Mouse (Mus musculus) ovary, postnatal 36 days (tissue): ENCODE results near the gene Shank2.

Experiments used
- DNase-seq: peaks from one replicate; pipeline ENCODE4 v3.0.0; 2022; ENCODE audit warnings: low spot score, mixed read lengths

The Shank2 gene

DNA sequence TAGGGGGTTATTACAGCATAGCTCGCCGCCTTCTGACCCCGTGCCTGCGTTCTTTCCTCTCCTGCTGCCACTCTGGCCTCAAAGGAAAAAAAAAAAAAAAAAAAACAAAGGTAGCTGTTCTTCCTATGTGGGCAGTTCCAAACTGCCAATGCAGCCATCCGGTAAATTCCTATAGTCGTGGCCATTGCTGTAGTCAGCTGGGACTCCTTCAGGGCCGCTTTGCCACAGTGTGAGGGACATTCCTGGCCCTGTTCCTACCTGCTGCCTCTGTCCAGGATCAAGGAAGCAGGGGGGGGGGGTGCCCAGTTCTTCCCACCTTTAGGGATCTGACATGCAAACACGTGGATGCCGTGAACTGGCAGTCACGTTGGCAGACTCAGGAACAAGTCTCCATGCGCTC lies 29.1 kb downstream of the Shank2 start:
- DNase-seq: no peak

DNA sequence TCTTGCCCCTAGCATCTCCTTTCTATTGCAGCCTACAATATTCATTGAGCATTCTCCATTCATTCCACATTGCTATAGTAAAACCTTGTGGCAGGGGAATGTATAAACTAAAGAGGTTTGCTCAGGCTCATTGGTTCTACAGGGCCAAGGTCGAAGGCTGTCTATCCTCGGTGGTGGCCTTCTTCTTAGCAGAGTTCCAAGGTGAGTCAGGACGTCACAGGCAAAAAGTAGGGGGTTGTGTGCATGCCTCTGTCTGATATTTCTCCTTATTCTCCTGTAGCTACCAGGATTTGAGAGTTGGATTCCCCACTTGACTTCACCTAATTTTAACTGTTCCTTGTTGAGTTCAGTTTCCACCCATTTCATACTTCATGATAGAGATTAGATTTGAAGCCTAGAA lies 29.9 kb downstream of the Shank2 start:
- DNase-seq: no peak

DNA sequence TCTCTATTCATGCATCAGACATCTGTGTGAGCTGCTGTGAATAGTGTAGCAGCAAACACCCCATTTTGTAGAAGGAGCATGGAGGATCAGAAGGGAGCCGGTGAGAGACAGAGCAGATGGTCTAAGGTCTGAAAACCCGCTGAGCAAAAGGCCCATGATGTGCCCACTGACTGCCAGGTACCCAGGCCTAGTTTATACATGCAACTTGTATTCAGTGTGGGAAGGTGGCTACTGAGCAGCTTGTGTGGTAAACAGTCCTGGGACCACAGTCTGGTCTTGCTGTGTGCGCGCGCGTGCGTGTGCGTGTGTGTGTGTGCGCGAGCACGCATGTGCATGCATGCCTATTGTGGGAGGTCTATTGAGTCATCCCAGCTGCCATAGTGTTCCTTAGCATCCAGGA lies 35.8 kb downstream of the Shank2 start:
- no peak for DNase-seq

DNA sequence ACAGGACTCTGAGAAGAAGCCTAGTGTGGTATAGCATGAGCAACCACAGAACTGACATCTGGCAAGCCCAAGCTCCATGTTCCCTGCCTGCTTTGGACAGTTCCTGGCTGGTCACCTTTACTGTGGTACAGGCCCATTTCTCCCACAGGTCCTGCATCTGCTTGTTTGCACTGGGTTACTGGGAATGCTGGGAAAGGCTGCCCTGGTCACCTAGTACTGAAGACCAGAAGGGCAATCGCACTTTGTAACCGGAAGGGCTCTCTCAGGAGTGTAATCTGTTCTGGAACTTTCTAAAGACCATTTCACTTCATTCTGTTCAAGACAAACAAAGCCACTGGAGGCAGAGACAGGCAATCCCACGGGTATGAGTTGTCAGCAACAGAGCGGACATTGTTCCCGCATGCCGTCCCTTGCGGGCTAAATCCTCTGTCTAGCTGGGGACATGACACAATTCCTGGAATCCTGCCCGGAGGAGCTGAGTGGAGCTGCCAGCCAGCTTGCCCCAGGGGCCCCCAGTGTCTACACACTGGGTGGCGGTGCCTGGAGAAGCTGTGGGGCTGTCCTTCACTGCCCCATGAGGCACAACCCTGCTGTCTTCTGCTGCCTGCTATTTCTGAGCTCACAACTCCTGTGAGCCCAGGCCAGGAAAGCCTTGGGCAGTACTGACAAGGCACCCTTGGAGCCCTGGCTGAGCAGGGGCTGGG lies 36.4 kb downstream of the Shank2 start:
- DNase-seq: peak; percentile 22

DNA sequence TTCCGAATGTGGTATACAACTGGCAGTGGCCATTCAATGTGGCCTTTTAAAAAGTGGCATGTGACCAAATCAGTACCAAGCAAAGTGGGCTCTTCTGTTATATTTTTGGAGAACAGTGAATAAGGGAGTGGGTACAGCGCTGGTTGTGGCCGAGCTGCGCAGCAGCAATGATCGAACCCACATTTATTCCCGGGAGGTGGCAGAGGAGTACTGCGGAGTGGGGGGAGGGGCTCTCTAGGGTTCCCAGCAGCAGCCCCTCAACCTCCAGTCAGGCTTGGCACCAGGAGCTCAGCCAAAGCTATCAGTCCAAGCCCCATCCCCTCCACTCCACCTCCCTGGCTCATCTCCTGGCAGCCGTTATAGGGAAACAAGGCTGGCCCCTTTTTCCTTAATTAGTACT lies 37.0 kb downstream of the Shank2 start:
- no peak for DNase-seq

DNA sequence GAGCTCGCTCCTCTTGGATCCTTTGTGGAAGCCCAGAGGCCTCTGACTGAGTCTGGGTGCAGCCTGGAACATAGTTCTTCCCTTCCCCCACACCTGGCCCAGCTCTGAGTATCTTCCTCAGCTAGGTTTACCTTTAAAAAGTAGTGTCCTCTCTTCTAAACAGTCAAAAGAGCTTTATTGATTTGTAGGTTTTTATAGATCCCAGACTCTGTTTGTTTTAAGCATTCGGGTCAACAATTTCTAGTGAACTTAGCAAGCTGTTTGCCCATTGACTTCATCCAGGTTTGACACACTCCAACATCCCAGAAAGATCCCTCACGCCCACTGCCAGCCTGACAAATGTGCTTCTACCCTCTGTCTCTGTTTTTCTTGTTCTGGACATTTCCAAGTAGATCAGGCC lies 38.6 kb downstream of the Shank2 start:
- no peak for DNase-seq

DNA sequence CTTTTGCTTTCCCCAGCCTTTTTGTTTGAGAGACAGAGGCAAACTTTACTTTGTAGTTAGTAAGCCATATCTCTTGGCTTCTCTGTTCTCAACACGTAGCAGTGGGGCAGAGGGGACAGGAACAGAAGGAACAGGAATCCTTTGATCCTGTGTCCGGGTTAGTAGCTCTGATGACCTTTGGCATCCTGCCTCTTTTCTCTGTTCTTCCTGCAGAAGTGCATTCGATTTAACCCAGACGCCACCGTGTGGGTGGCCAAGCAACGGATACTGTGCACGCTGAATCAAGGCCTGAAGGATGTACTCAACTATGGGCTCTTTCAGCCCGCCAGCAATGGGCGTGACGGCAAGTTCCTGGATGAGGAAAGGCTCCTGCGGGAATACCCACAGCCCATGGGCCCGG lies 50.3 kb downstream of the Shank2 start:
- DNase-seq: peak; percentile 24

DNA sequence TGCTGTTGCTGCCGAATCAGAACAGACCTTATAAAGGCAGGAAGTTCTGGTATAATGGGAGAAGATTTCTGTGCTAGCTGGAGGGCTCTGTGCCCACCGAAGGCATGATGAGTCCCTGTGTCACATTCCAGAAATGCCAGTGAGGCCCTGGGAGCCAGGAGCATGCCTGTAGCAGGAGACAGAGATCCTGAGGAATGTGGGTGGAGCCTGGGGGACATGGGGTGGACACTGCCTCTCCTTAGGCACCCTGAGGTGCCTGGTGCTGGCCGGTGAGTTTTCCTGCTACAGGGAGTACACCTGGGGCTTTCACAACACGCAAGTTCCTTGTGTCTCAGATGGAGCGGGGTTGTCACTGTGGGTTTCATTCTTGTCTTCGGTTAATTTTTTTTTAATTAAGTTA lies 53.5 kb downstream of the Shank2 start:
- DNase-seq: no peak

DNA sequence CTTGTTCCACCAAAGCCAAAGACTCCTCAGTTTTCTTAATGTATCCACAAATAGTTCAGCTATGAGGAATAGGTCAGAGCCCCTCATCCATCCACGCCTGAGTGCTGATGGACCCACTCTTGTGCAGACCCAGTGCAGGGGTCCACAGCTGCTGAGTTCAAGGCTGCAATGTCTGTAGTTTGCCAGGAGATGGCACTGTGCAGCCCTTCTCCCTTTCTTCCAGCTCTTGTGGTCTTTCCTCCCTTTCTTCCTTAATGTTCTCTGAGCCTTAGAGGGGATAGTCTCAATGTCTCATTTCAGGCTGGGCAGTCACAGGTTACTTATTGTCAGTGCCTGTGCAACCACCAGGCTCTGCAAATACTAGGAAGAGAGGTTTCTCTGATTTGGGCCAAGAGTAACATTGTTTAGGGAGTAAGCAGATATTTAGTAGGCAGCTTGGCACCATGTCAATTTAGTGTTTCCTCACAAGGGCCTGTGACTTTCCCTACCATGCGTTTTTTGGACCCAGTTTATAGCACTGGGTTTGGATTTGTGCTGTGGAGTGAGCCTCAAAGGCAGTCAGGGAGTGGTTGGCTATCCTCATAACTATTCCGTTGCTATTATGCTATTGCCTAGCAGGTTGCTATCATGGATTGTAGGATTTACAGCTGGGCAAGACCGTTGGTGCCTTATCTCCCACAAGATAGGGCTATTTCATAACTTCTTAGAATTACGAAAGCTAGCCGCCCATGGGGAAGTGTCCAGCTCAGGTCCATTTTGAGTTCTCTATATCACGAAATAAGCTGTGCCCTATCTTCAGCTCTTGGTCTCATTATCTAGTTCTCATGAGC lies 54.2 kb downstream of the Shank2 start:
- DNase-seq: no peak

DNA sequence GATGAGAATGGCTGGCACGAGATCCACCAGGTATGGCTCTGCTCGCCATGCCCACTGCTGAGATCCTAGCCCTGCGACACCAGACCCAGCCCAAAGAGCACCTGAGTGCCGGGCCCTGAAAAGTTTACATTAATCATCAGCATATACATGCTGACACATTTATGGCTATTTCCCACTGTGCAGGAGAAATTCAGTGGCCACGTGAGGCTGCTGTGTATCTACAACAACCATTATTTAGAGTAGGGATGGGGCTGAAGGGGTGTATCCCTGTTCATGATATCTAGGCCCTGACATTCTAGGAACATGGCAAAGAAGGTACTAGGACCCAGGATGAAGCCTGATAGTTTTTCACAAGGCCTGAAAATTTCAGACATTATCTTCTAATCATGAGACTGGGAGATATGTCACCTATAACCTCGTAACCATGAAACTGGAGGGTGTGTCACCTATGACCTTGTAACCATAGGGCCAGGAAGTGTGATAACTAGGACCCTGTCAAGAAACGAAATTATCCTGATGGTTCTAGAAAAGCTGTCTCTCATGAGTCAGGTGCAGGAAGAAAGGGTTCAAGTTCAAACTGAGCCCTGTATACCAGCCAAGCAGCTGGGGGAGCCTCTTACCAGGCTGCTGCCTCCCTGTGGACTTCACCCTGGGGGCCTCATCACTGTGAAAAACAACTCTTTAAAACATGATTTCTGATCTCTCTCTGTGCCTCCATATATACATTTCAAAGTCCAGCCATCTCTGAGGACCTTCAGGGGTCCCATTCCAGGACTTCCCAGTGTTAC lies 68.6 kb downstream of the Shank2 start:
- no peak for DNase-seq

DNA sequence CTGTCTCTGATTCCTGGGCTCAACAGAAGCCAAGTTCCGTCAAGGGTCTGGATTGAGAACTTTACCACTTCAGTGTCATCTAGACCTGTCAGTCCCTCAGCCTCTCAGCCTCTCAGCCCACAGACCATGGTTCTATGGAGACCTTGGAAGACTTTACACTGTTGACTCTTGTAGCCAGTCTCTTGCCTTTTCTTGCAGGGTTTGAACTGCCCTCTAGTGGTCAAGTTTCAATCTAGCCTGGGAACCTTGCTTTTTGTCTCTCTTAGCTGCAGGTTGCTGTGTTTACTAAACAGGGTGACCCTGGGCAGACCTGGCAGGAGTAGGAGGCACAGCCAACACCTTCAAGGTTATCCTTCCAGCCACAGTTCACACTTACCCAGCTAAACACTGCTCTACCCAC lies 70.5 kb downstream of the Shank2 start:
- DNase-seq: no peak

DNA sequence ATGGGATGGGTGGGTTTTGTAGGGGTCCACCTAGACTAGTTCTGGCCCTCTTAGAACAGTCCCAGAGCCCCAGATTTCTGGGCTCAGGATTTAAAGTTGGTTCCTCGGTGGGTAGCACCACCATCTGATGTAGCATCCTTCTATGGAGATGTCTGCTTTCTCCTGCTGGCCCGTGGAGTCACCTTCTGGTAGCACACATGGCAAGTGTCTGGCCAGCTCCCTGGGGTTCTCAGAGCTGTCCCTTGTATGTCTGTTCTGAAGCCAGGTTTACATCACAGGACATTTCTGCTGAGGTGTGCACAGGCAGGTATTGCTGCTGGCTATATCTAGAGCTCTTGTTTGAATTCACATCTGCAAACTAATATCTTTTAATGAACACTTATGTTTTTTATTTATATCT lies 71.1 kb downstream of the Shank2 start:
- no peak for DNase-seq

DNA sequence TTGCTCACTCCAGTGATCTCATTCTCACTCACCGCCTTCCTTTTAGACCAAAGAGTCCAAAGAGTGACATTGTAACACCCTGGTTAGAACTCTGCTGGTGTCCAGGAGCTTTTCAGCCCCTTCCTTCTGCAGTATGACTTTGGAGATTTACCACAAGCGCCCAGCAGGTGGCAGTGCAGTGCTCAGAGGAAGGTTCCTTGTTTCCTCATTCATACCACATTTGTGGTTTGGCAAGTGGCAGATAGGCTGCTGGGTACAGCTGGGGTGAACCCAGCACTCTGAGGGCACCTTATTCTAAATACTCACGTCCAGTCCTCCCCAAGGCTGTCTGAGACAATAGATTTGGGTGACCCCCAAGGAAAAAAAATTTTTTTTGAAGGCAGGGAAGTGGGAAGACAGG lies 73.0 kb downstream of the Shank2 start:
- DNase-seq: peak; percentile 58

DNA sequence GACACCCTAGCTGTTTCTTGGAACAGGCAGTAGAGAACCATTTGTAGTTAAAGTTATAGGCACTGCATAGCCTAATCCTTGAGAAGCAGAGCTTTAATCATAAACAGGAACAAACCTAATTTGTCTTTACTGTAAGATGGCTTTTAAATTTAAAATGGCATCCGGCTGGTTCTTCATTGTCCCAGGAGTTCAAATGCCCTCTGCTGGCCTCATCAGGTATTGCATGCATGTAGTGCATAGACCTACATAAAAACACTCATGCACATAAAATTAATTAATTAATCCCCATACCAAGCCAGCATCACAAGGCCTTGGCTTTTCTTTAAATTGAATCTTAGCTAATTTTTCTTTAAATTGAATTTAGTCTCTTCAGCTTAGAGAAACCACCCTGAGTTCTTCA lies 76.9 kb downstream of the Shank2 start:
- no peak for DNase-seq

DNA sequence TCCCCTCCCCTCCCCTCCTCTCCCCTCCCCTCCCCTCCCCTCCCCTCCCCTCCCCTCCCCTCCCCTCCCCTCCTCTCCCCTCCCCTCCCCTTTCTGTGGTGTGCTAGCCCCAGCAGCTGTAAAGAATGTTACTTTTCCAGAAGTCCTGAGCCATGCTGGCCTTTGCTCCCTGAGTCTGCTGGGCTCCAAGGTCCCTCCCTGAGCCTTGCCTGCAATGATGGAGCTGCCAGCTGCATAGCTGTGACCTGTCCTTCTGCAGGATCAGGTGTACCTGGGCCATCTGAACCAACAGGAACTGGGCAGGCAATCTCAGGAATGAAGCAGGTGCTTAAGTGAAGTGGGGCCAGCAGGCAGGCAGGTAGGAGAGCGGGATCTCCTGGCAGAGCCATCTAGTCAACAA lies 78.1 kb downstream of the Shank2 start:
- no peak for DNase-seq

DNA sequence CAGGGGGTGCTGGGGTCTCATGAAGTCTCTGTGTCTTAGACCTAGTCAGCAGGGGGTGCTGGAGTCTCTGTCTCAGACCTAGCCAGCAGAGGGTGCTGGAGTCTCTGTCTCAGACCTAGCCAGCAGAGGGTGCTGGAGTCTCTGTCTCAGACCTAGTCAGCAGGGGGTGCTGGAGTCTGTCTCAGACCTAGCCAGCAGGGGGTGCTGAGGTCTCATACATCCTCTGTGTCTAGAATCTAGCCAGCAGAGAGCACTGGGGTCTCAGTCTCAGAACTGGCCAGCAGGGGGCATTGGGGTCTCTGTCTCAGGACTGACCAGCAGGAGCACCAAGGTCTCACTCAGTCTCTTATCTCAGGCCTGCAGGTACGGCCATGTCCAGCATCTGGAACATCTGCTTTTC lies 79.7 kb downstream of the Shank2 start:
- DNase-seq: peak; percentile 26

DNA sequence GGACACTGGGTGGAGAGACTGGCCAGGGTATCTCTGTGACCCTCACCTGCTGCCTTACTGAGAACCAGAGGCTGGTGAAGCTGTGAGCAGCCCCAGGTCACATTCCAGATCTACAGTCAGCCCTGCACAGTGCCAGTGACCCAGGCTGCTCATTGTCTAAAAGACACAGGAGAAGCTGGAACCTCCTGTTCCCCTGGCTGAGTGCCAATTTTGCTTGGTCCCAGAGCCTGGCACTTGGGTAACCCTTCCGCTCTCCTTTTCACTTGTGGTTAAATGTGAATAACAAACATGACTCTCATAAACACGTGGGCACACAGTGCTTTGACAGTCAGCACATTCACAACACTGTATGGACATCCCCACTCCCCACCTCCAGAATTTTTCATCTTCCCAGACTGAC lies 80.2 kb downstream of the Shank2 start:
- DNase-seq: no peak

DNA sequence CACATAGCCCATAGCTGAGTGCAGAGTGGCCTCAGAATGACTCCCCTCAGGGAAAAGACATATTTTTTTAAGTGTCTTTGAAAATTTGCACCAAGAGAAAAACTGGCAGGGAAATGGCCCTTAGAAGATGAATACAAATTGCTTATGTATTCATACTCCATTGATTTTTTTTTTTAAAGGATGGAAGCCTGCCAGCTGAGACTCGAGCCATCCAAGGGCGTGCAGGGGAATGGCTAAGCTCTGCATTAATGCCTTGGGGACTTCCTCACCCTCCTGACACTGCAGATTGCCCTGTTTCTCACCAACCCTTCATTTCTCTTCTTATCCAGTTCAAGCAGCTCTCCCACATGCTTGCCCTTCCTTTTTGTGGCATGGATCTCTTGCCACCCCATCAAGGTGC lies 85.5 kb downstream of the Shank2 start:
- no peak for DNase-seq

DNA sequence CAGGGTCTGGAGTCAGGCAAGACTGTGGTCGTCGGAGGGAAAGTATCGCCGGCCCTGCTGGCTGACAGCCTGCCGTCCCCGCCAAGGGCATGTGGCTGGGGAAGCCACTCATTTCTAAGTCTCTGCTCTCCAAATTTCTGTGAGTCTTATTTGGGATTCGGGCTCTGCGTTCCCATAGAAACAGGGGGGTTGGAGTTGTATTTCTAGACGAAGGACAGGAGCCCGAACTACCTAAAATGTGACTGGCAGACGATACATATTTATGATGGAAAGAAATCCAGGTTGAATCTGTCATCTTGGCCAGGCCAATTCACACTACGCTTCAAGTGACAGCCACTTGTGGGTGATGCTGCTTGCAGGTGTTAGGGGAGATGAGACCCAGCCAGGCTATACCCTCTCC lies 92.4 kb downstream of the Shank2 start:
- no peak for DNase-seq

DNA sequence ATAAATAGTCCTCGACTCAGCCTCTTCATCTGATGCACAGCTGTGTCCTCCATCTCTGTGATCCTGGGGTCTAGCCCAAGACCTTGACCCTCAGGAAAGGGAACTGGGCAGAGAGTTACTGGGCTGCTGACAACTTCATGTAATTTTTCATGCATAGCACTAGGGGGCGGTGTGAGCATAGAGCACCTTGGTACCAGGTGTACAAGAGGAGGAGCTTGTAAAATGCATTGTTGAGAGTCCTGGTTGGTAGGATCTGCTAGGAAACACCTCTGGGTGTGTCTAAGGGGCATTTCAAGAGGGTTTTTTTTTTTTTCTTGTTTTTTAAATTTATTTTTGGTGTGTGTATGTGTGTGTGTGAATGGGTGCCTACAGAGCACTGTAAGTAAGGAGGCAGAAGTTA lies 95.6 kb downstream of the Shank2 start:
- no peak for DNase-seq

DNA sequence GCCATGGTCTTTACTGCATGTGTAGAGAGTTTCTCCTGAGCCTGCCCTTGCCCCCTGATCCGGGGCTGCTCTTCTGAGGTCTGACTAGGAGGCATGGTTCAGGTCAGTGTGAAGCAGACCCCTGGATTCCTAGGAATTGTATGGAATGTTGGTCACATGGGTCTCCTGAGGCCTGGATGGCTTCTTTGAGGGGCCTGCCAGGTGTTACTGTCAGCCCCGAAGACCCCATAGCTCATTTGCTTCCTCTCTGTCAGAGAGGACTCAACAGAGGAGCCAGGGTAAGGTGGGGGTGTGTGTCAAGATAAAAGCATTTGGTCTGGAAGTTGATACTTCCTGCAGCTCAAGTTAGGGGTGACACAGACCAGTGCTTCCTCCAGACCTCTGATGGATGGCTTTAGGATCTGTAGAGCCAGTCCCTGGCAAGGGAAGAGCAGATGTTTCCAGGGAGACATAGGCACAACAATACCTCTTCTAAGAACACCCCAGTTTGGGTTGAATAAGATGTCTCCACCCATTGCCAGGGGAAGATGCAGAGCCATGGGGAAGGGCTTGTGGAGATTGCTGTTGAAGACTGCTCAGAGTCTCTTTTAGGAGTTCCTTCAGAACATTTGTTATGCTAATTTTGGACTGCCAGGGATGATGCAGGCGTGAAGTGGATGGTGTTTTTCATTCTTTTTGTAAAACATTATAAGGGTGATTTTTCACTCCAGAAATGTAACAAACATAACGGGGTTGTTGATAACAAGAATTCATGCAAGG lies 100.7 kb downstream of the Shank2 start:
- no peak for DNase-seq

DNA sequence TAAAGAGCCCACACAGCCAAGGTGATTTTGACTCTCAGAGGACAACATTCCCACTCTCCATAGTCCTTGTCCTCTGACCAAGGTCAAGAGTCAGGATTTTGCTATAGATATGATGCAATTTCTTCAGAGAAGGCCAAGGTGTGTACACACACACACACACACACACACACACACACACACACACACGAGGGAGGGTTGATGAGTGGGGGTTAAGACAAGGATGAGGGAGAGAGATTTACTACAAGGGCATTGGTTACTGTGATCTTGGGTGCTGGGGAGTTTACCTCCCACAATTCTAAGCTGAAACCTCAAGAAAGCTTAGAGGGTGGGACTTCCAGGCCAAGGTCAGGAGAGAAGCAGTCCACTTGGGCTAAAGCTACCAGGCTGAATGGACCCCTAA lies 104.2 kb downstream of the Shank2 start:
- no peak for DNase-seq
